Mouse (Mus musculus): Measurements from ENCODE around the gene Plekho1. TPM values are rescaled to one million over a fixed set of nuclear protein-coding genes. Genes with fewer than 3 reads are reported as not detected.
A peak's percentile ranks its signal among the peaks of the same experiment; 100 is the strongest.
"Not testable (repeated sequence)": the region's sequence is repeated elsewhere in the genome, so short reads cannot be mapped to it uniquely, and the experiment has no call there.

Plekho1 gene
- total RNA-seq, 2 experiments from 2014 or later, result 111 to 118 TPM

- peak; percentile 65 to 79 for DNase-seq
- intact Hi-C loops (cut with DNase I), result no loop called here
Measured at GRCm38 (mm10) chr3:95986001-95986622, 9.7 kb downstream of the Plekho1 start.

- peak; percentile 83 to 85 for DNase-seq
- intact Hi-C loops (cut with DNase I), result no loop called here
Measured at GRCm38 (mm10) chr3:95985209-95986000, 10.4 kb downstream of the Plekho1 start.

- intact Hi-C loops (cut with DNase I), result no loop called here
- no peak for DNase-seq
Measured at GRCm38 (mm10) chr3:95982129-95982528, 13.7 kb downstream of the Plekho1 start.

GRCm38 (mm10) chr3:95980276-95980970 lies 15.4 kb downstream of the Plekho1 start:
- intact Hi-C loops (cut with DNase I), result no loop called here

GRCm38 (mm10) chr3:95978265-95978664 lies 17.5 kb downstream of the Plekho1 start:
- intact Hi-C loops (cut with DNase I), result no loop called here
- DNase-seq, result no peak

More at GRCm38 (mm10) chr3:95980276-95980970, 15.4 kb downstream of the Plekho1 start:
- no peak for DNase-seq

- DNase-seq; intact Hi-C loops (cut with DNase I): not testable (repeated sequence)
Measured at GRCm38 (mm10) chr3:95977587-95977986, 18.2 kb downstream of the Plekho1 start.

- intact Hi-C loops (cut with DNase I), result no loop called here
- no peak for DNase-seq
Measured at GRCm38 (mm10) chr3:95977079-95977478, 18.7 kb downstream of the Plekho1 start.

- intact Hi-C loops (cut with DNase I), result no loop called here
Measured at GRCm38 (mm10) chr3:95972873-95973634, 22.7 kb downstream of the Plekho1 start.

GRCm38 (mm10) chr3:95972251-95972872 lies 23.4 kb downstream of the Plekho1 start:
- DNase-seq, result no peak

More at GRCm38 (mm10) chr3:95972873-95973634, 22.7 kb downstream of the Plekho1 start:
- DNase-seq, result no peak

GRCm38 (mm10) chr3:95970661-95971060 lies 25.1 kb downstream of the Plekho1 start:
- intact Hi-C loops (cut with DNase I); DNase-seq: not testable (repeated sequence)

More at GRCm38 (mm10) chr3:95972251-95972872, 23.4 kb downstream of the Plekho1 start:
- intact Hi-C loops (cut with DNase I), result no loop called here

GRCm38 (mm10) chr3:95969277-95969676 lies 26.5 kb downstream of the Plekho1 start:
- intact Hi-C loops (cut with DNase I), result no loop called here
- no peak for DNase-seq

- DNase-seq, result peak; percentile 48 to 69
- intact Hi-C loops (cut with DNase I), result loop anchor here (1.0 to 2.0 kb wide), 3 partner anchors 27 to 181 kb away; no protein-coding TSS in a partner anchor
Measured at GRCm38 (mm10) chr3:95965518-95966451, 30.0 kb downstream of the Plekho1 start.

- intact Hi-C loops (cut with DNase I), result loop anchor here (2.0 to 5.0 kb wide), 2 partner anchors 25 to 81 kb away; partner anchors contain the start of gene Ciart
- no peak for DNase-seq
Measured at GRCm38 (mm10) chr3:95963681-95964080, 32.1 kb downstream of the Plekho1 start.

- DNase-seq, result no peak
- intact Hi-C loops (cut with DNase I), result loop anchor here (5.0 kb wide), 1 partner anchor 81 kb away; the partner anchor contains the start of gene Ciart
Measured at GRCm38 (mm10) chr3:95963230-95963629, 32.6 kb downstream of the Plekho1 start.

GRCm38 (mm10) chr3:95962182-95962581 lies 33.6 kb downstream of the Plekho1 start:
- intact Hi-C loops (cut with DNase I), result loop anchor here (5.0 kb wide), 1 partner anchor 80 kb away; the partner anchor contains the start of gene Ciart
- DNase-seq, result not testable (repeated sequence)

GRCm38 (mm10) chr3:95959807-95960206 lies 36.0 kb downstream of the Plekho1 start:
- intact Hi-C loops (cut with DNase I), result loop anchor here (2.0 to 5.0 kb wide), 2 partner anchors 78 to 99 kb away; partner anchors contain the start of gene Ciart
- no peak for DNase-seq

- intact Hi-C loops (cut with DNase I), result no loop called here
- DNase-seq, result peak in 1 of 2 experiments; percentile 61
Measured at GRCm38 (mm10) chr3:95959082-95959481, 36.7 kb downstream of the Plekho1 start.
